Mouse (Mus musculus) G1E (cell line): Measurements from ENCODE around the gene Fktn.

Experiments used
- CTCF ChIP-seq: IDR thresholded peaks from 2 replicates; pipeline ENCODE4 v1.5.1; 2012; ENCODE audit warnings: low read depth, low read length, inconsistent platforms, mixed read lengths
- GATA1 ChIP-seq: IDR thresholded peaks from 2 replicates; pipeline ENCODE4 v1.6.1; 2012; ENCODE audit warnings: borderline replicate concordance, low read length, inconsistent platforms, mixed read lengths
- GATA2 ChIP-seq: IDR thresholded peaks from 2 replicates; pipeline ENCODE4 v1.6.1; 2012; ENCODE audit warnings: low read depth, low read length, inconsistent platforms, borderline replicate concordance
- POLR2AphosphoS5 ChIP-seq: IDR thresholded peaks from 2 replicates; pipeline ENCODE4 v1.6.1; 2012; ENCODE audit warnings: low read depth, low read length, inconsistent platforms; ENCODE audit not compliant: insufficient replicate concordance
- TAL1 ChIP-seq: conservative IDR thresholded peaks from 2 replicates; pipeline ENCODE4 v1.6.1; 2012; ENCODE audit warnings: low read depth, low read length, inconsistent platforms, mixed read lengths

DNA sequence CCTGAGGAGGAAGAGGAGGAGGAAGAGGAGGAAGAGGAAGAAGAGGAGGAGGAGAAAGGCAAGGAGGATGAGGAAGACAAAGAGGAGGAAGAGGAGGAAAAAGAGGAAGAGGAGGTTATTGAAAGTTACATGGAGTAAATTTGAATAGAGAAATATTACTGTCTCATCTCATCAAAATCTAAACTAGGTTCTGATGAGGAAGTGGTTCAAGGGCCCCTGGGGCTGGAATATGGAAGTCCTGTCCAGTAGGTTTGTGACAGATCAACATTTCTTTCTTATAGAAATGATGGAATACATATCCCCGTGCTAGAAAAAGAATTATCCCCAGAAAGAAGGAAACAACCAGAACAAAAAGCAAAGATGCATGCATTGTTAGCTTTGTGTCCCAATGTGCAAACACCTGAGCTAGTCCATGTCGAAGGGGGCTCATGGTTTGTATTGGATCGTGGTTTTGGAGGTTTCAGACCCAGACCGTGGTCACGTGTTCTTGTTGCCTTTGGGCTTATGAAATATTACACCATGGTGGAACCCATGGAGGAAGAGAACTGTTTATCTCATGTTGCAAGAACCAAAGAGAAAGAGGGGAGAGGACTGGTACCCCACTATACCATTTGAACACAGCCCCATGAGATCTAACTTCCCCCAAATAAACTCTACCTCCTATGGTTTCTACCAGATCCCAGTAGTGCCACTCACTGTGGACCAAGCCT is 80.6 kb downstream of the Fktn start:
- TF ChIP-seq CTCF = no peak
- TF ChIP-seq GATA1 = no peak
- TF ChIP-seq GATA2 = no peak
- no peak for TF ChIP-seq TAL1
- TF ChIP-seq POLR2AphosphoS5 = no peak
